12 mouse cellular contexts compared by ENCODE assay signal in the genomic region with DNA sequence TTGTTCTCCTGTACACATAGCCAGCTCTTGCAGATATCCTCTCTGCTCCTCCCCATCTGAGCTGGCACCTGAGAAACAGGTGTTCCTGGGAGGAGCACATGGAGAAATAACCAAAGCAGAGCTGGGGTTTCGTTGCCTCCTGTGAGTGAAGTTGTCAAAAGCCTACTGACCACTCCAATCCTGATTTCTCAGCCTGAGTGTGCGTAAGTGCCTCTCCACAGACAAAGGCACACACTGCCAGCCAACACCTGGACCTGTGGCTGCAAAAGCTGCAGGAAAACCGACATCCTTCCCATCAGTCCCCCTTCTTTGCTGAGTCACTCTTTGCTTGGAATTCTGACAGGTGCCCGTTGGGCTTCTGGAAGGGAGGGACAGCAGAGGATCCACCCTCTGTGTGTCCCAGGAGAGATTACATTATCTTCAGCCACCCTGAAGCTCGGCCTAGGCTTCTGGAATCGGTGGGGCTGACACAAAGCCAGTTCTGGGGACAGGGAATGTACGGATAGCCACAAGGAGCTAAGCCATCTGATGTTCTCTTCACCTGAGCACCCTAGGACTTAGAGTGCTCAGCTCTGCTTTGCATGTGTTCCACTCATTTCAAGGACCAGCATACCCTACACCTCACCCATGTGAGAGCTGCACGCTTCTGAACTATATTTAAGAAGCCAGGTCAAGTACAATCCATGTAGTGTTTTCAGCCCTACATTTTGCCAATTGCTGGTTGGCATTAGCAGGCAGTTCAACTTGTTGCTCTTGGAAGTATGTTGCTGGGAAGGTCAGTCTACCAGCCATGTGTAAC. TPM values are rescaled to one million over a fixed set of nuclear protein-coding genes. Genes with fewer than 3 reads are reported as not detected.
DNase-seq lines count a peak whose midpoint lies in the region; ATAC-seq and TF ChIP-seq lines count a peak whose summit lies in the region.
"Had no signal": no experiment of that assay in that cellular context is flagged by ENCODE, and none has a peak within 500 bp of the region (broad histone marks: within the 10 kb centered on the region; RNA-seq: fewer than 3 reads in every experiment).

No protein-coding gene starts in this region.

- H3K27me3 ChIP-seq in heart, embryonic 11.5 days (ENCODE audit: control insufficient read depth, insufficient read depth, low read length), result no peaks in the 10 kb centered on the region
- no peaks in the 10 kb centered on the region for H3K27me3 ChIP-seq in liver, postnatal 0 days (ENCODE audit: insufficient read depth, low read length)
- H3K27me3 ChIP-seq: heart, embryonic 15.5 days; limb, embryonic 15.5 days had no signal

- DNase-seq in heart, postnatal 25 days (ENCODE audit: low spot score), result no peak
- peak; percentile 59 for DNase-seq in spleen, adult 12 weeks (ENCODE audit: low spot score)
- DNase-seq in spleen, adult 18-20 months, result no peak
- DNase-seq in liver, postnatal 0 days, result peak; percentile 54
- DNase-seq in yolk sac, embryonic 10.5 days (ENCODE audit: low spot score), result peak; percentile 15
- no peak for DNase-seq in layer of hippocampus, adult 11-12 months (ENCODE audit: low spot score)
- DNase-seq in ovary, postnatal 14 days (ENCODE audit: low spot score), result no peak
- DNase-seq: kidney, postnatal 25 days had no signal

- H3K4me1 ChIP-seq in heart, embryonic 11.5 days (ENCODE audit: control insufficient read depth, insufficient read depth, low read length), result no peaks in the 10 kb centered on the region
- peaks cover 63% of the 10 kb centered on the region for H3K4me1 ChIP-seq in liver, postnatal 0 days (ENCODE audit: insufficient read depth)
- H3K4me1 ChIP-seq: heart, embryonic 15.5 days; limb, embryonic 15.5 days had no signal

- H3K36me3 ChIP-seq in heart, embryonic 11.5 days (ENCODE audit: control insufficient read depth, insufficient read depth, low read length), result no peaks in the 10 kb centered on the region
- peaks cover 19% of the 10 kb centered on the region for H3K36me3 ChIP-seq in liver, postnatal 0 days (replicated peaks; ENCODE audit: insufficient read depth, low read length)
- H3K36me3 ChIP-seq: heart, embryonic 15.5 days; limb, embryonic 15.5 days had no signal

- TF ChIP-seq EP300 in liver, postnatal 0 days (IDR thresholded peaks at IDR 0.05; ENCODE audit: low read depth), result peak; percentile 97

- intact Hi-C loops in heart, postnatal 25 days (cut with DNase I), result no loop called here

- H3K27ac ChIP-seq in heart, embryonic 11.5 days (ENCODE audit: low read depth, low read length), result peak overlapping the region; percentile 63
- peak overlapping the region; percentile 74 for H3K27ac ChIP-seq in liver, postnatal 0 days (ENCODE audit: low read depth)
- H3K27ac ChIP-seq: heart, embryonic 15.5 days; limb, embryonic 15.5 days had no signal

- no peak overlapping the region for H3K4me2 ChIP-seq in heart, embryonic 11.5 days
- H3K4me2 ChIP-seq in liver, postnatal 0 days (ENCODE audit: low read depth, low read length), result peak overlapping the region; percentile 39
- H3K4me2 ChIP-seq: heart, embryonic 15.5 days; limb, embryonic 15.5 days had no signal

- WGBS in heart, embryonic 11.5 days (ENCODE audit: insufficient replicate concordance), result 52% methylated on average over 8 of the region's 8 CpGs
- 51% methylated on average over 8 of the region's 8 CpGs for WGBS in liver, postnatal 0 days (ENCODE audit: insufficient replicate concordance)

- H3K9me3 ChIP-seq in heart, embryonic 11.5 days (replicated peaks; ENCODE audit: control insufficient read depth, low read length), result no peaks in the 10 kb centered on the region
- no peaks in the 10 kb centered on the region for H3K9me3 ChIP-seq in liver, postnatal 0 days (ENCODE audit: low read length)
- H3K9me3 ChIP-seq: heart, embryonic 15.5 days; limb, embryonic 15.5 days had no signal

- H3K4me3 ChIP-seq in heart, embryonic 11.5 days (ENCODE audit: low read depth, low read length), result no peak overlapping the region
- H3K4me3 ChIP-seq in liver, postnatal 0 days (ENCODE audit: low read depth, low read length), result no peak overlapping the region
- H3K4me3 ChIP-seq: heart, embryonic 15.5 days; limb, embryonic 15.5 days had no signal

- TF ChIP-seq CTCF in liver, postnatal 0 days (IDR thresholded peaks at IDR 0.05; ENCODE audit: low read depth), result no peak

- H3K9ac ChIP-seq in heart, embryonic 11.5 days (ENCODE audit: low read depth, low read length), result no peak overlapping the region
- H3K9ac ChIP-seq in liver, postnatal 0 days (replicated peaks), result 0 out of 2 replicates have a peak overlapping the region, but pooled peaks have one; percentile 0
- H3K9ac ChIP-seq: heart, embryonic 15.5 days; limb, embryonic 15.5 days had no signal

- peak; percentile 71 for ATAC-seq in heart, embryonic 11.5 days (replicated peaks; ENCODE audit: insufficient number of reproducible peaks, low FRiP score, low TSS enrichment)
- peak; percentile 72 for ATAC-seq in liver, postnatal 0 days
- ATAC-seq: activated CD4-positive, CD25-positive, alpha-beta regulatory T cell, adult 4 months had no signal

RNA-seq across cellular contexts. Expression of gene Ikzf1, which starts 48.4 kb away (rescaled TPM):
- polyA plus RNA-seq in heart, embryonic 11.5 days (2014; fragmentation: Nextera tagmentation; extraction: Ambion mirVana), result 7.0 and 7.6 TPM in 2 replicates
- 1 to 10 TPM; 1.8 to 2.2 TPM for total RNA-seq in heart, postnatal 25 days (2021)
- polyA plus RNA-seq in liver, postnatal 0 days (2015; fragmentation: Nextera tagmentation; extraction: Ambion mirVana), result 11.6 and 12.5 TPM in 2 replicates

Comparison
In these comparisons a context has a peak if more than half of its experiments do, and no peak if none do; other contexts are left out.
1. DNase-seq: peak in spleen, adult 12 weeks (single experiment), liver, postnatal 0 days (single experiment) and yolk sac, embryonic 10.5 days (single experiment); none in heart, postnatal 25 days (single experiment), spleen, adult 18-20 months (0 of 2), layer of hippocampus, adult 11-12 months (single experiment) and ovary, postnatal 14 days (single experiment).